Mouse (Mus musculus): ENCODE measurements around the gene Cdh22. TPM values are rescaled to one million over a fixed set of nuclear protein-coding genes. Genes with fewer than 3 reads are reported as not detected.

Cdh22 gene
- total RNA-seq, 2 experiments from 2014 or later: 0.26 to 0.27 TPM

DNA sequence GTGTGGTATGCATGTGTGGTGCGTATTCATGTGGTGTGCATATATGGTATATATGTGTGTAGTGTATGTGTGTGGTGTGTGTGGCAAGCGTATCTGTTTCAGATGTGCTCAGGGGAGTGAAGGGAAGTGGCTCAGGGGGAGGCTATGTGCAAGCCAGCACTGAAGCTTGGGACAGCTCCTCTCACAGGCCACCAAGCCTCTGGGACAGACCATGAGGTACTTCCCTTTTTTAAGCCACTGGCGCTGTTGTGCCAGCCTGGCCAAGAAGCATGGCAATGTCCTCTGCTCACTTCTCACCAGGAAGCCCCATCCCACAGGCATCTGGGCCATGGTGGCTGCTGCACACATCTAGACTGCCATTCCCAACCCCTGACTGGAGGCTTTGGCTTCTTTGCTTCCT is 131.7 kb downstream of the Cdh22 start:
- intact Hi-C loops (cut with DNase I): no loop called here

DNA sequence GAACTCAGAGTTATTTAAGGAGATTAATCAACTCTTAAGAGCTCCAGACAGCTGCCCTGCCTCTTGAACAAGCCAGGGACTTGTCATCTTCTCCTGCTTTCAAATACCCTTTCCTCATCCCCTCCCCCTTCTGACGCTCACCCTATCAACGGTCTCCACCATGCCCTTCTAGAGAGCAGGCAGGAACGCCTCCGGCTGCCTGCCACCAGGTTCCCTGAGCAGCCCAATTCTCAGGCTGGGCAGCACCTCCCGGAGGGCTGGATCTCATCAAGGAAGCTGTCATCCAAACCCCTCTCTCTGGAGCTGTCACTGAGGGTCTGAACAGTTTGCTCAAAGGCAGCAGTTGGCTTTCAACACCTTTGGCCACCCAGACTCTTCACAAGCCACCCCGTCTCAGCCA is 133.9 kb downstream of the Cdh22 start:
- intact Hi-C loops (cut with DNase I): no loop called here
- no peak for DNase-seq

More for the DNA sequence above, 131.7 kb downstream of the Cdh22 start:
- no peak for DNase-seq

DNA sequence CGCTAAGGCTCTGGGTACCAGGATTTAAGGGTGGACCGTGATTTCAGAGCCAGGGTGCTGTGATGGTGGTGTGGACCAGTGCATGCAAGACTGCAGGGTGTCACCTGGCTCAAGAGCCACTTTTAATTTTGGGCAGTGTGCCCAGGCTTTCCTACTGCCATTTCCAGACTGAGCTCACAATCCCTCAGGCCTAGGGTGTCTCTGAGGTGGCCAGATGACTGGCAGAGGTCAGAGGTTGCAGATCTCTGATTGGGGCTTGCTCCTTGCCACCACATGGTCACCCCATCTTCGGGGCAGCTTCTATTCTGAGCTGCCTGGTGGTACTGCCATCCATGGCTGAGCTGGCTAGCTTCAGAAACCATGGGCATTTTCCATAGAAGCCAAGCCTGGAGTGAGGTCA is 135.8 kb downstream of the Cdh22 start:
- intact Hi-C loops (cut with DNase I): no loop called here
- DNase-seq: peak; percentile 26 to 44

DNA sequence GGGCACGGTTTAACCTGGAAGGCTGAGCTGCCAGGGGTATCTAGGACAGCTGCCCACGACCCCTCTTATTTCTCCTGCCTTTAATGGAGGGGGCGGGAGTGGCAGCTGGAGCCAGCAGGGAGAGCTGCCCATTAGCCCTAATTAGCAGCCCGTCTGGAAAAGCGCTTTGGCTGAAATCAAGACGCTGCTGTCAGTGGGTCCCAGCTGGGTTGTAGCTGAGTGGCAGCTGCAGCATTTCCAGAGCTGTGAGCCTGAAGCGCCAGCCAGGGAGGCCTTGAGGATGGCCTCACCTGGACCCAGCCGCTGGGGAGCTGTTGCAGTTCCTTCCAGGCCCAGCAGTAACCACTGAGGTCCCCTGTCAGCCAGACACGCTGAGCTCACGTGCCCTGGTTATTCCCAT is 138.3 kb downstream of the Cdh22 start:
- intact Hi-C loops (cut with DNase I): no loop called here
- no peak for DNase-seq

DNA sequence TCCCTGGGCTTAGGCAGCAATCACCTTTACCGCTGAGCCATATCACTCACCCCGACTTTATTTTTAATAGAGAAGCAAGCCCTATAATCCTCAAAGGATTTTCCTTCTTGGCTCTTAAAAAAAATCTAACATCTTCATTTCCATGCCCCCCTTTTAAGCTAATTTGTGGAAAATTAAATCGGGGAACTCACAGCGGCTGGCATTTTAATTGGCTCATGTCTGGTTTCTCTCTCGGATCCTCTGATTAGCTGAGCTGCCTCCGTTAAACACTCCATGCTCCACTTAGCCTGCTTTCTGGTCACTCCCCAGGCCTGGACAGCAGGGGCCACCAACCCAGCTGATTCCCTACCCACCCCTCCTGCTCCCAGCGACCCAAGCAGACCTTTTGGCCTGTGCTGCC is 142.3 kb downstream of the Cdh22 start:
- no peak for DNase-seq
- intact Hi-C loops (cut with DNase I): no loop called here

DNA sequence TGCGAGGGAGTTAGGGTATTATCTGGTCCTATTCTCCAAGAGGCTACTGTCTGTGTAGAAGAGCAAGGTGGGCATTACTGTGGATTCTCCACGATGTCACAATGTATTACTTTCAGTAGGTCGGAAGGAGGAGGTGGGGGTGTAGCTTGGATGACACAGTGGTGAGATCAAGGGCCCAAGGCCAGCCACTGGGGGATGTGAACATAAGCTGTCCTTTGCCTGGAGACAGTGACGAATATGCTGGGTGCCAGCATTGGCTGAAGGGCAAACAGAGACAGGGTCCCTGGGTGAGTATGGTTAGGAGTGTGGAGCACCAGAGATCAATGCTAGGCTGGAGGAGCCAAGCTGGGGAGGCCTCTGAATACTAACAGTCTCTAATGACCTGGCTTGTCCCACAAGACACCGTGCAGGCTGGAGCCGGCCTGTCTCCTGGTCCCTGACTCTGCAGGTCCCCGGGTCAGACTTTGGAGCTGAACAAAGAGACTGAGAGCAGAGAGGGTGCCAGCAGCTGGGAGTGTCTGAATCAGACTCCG is 143.2 kb downstream of the Cdh22 start:
- DNase-seq: no peak
- intact Hi-C loops (cut with DNase I): no loop called here

DNA sequence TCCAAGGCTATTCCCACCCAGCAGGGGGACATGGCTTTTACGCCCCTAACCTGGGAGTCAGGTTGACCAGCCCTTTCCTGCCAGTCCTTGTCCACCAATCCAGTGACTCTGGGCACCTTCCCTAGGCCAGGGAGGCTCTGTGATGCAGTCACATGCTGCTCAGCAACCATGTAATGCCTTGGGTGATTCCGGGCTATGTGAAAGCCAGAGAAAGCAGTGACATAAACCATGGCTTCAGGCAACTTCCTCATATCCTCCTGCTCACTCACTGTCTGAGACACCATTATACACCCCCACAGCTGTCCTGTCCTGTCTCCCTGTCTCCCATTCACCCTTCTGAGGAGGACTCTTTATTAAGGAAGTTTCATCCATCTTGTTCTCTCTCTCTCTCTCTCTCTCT is 144.0 kb downstream of the Cdh22 start, which contains the start of gene 1700025C18Rik:
TSS of gene 1700025C18Rik (minus strand) at position 101 of the 400 bp plus-strand sequence.
- DNase-seq: no peak
- intact Hi-C loops (cut with DNase I): no loop called here

DNA sequence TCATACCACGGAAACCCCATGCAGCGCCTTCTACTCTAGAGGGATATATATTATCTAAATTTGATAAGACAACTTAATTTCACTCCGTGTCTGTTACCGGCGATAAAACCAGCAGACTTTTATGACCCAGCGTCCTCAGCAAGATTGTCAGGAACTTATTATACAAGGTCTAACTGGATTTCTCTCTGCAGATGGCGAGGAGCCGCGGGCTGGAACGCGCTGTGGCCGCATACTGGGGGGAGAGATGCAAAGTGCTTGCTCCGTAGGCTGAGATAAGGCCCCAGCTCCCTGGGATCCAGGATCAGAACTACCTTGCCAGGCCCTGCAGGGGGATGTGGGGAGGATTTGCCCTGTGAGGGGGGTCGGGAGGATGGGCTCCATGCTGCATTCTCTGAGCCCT is 145.2 kb downstream of the Cdh22 start:
- intact Hi-C loops (cut with DNase I): no loop called here
- DNase-seq: no peak

DNA sequence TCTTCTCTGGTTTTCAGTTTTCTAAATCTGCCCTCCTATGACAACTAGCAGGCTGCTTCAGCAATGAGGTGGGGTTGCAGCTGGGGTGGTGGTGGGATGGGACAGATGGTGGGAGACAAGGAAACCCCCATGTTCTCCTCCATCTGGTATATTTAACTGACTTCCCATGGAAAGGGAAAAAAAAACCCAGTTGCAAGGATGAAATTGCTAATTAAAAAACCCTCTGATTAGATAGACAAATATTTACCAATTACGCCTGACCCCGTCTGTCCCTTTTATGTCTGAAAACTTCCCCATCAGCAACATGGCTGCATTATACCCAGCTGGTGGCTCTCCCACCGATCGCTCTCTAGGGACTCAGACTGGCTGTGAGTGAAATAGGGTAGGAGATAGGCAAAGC is 148.0 kb downstream of the Cdh22 start:
- no peak for DNase-seq
- intact Hi-C loops (cut with DNase I): no loop called here

DNA sequence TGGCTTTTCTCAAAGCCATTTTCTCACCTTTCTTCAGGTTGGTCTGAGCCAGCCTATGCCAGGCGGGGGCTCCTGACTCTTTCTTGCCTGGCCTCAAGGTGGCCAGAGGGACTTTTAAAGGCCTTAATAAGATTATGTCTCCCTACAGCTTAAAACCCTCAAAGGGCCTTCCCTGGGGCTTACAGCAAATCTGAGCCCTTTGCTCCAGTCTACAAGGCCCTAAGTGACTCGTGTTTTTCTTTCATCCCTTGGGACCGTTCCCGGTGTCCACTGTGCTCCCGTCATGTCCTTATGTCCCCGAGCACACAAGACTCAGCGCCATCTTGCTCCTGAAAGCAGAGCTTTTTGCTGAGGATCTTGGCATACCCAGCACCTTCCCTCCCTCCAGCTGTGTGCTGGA is 153.4 kb downstream of the Cdh22 start:
- intact Hi-C loops (cut with DNase I): no loop called here
- DNase-seq: no peak

DNA sequence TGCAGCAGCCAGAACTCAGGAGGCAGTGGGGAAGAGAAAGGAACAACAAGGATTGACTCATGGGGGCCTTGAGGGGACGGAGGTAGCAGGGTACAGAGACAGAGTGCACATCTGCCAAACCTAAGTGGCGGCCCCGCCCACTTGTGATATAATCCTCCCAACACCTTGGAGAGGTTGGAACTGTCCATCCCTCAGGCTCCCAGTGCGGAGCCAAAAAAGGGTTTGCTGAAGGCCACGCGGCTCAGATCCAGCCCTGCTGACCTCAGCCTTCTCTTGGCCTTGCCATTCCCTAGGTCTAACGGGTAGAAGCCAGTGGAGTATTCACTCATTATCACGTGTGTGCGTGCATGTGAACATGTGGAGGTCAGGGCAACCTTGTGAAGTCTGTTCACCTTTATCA is 154.0 kb downstream of the Cdh22 start:
- intact Hi-C loops (cut with DNase I): no loop called here

DNA sequence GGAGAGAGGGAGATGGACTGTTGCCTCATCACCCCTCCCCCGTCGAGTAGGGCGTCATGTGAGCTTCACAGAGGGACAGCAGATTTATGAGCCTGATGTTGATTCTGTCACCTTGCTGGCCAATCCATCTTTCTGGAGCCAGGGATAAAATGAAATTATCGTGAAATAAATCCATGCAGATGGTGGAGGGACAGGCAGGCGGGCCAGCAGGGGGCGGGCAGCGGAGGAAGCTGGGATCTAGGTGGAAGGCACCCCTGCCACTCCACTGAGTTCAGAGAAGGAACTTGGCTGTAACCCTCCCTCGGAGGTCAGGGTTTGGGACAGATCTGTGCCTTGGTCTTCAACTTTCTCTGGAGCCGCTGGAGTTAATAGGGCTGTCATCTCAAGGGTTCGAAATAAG is 156.0 kb downstream of the Cdh22 start:
- intact Hi-C loops (cut with DNase I): loop anchor here (5.0 kb wide), 1 partner anchor 154 kb away; the partner anchor contains the start of gene Cdh22
- no peak for DNase-seq

More for the DNA sequence above, 154.0 kb downstream of the Cdh22 start:
- DNase-seq: no peak

DNA sequence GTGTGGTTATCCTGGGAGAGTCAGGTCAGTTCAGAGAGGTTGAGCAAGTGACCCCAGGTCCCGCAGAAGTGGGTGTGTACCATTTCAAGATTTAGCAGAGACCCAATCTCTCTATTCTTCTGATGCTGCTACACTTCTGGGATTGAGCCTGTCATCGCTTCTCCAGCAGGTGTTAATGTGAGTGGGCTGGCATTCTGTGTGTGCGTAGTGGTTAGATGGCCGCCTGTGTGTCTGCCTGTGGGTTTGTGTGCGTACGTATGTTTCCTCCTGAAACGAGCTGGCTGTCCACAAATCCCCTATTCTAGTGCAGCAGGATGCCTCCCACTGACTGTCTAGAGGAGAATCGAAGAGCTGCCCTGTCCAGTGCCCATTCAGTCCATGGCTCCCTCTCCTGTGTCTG is 156.6 kb downstream of the Cdh22 start:
- intact Hi-C loops (cut with DNase I): loop anchor here (5.0 kb wide), 1 partner anchor 154 kb away; the partner anchor contains the start of gene Cdh22
- DNase-seq: no peak

DNA sequence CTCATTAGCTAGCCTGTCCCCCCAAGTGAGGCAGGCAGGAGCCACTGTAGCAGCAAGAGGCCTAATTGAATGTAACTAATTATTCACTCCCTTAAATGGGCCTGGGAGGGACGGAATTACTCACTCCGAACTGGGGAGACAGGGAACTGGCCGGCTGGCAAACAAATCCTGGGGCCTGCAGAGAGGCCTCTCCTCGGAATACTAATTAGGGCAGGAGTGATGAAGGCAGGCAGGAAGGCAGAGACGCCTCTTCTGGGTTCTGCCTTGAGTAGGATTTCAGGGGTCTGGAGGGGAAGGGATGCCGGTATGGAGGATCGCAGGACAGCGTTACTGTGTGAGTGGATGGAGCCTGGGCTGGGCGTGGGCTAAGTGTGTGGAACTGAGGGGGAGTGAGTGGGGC is 157.6 kb downstream of the Cdh22 start:
- intact Hi-C loops (cut with DNase I): loop anchor here (5.0 kb wide), 1 partner anchor 155 kb away; the partner anchor contains the start of gene Cdh22
- DNase-seq: no peak

DNA sequence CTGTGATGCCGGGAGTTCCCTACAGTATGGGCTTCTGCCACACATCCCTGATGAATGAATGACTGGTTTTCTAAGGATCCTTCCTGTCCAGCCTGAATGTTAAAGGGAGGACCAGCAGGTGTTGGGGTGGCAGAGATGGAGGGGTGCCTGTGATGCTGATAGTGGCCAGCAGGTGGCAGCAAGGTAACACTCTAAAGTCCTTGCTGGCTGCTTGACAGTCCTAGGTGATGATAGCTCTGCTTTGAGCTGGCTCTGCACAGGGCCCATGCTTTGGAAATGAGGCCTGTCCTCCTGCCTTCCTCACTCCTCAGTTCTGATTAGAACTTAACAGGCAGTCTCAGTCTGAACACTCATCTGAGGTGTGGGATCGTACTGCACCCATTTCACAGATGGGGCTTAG is 159.7 kb downstream of the Cdh22 start:
- intact Hi-C loops (cut with DNase I): loop anchor here (1.0 to 5.0 kb wide), 5 partner anchors 37 to 286 kb away; partner anchors contain the start of gene Cdh22
- DNase-seq: peak; percentile 84 to 85

DNA sequence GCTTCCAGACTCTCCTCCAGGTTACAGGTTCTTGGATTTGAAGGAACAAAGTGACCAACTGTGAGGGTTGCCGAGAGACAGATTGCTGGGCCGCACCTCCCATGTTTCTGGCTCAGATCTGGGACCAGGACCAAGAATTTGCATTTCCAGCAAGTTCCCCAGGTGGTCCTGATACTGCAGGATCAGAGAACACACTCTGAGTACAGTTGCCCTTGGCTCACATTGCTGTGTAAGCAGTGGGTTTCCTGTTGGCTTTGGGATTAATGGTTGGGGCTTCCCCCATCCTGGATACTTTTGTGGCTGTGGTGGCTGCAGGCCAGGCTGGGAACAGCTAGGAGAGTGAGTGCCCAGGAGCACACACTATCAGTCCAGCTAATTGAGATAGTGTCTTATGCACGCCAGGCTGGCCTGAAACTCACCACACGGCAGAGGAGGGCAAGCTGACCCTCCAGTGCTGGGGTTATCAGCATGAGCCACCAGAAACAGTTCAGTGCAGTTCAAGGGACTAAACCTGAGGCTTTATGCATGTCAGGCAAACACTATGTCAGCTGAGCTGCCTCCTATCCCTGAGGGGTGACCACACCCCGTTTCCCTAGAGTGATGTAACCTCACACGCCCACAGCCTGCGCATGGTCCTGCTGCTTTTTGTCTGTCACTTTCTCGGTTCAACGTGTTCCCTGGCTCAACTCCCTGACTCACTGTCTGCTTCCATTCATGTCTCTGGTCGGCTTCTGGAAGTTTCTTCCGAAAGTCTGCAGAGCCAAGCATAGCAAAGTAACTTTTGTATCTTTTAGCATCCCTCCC is 160.4 kb downstream of the Cdh22 start:
- DNase-seq: peak; percentile 67 to 75
- intact Hi-C loops (cut with DNase I): loop anchor here (2.0 kb wide), 2 partner anchors 263 to 287 kb away; no protein-coding TSS in a partner anchor

DNA sequence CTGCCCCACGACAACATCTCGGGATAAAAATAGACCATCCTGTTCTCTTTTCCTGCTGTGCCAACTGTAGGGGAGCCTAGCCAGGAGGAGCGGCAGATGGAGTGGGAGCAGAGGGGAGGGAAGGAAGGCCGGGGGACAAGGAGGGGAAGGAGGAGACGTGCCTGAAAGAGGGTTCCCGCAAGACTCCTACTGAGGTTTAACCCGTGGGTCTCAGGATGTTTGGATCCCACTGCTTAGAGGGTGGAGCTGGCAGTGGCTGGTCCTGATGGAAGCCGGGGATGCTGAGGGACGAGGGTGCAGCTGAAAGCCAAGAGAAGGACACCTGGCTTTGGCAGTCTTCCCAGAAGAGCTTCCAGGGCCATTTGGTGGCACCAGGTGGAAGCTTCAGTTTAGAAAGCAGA is 161.3 kb downstream of the Cdh22 start:
- peak; percentile 20 to 21 for DNase-seq
- intact Hi-C loops (cut with DNase I): no loop called here

DNA sequence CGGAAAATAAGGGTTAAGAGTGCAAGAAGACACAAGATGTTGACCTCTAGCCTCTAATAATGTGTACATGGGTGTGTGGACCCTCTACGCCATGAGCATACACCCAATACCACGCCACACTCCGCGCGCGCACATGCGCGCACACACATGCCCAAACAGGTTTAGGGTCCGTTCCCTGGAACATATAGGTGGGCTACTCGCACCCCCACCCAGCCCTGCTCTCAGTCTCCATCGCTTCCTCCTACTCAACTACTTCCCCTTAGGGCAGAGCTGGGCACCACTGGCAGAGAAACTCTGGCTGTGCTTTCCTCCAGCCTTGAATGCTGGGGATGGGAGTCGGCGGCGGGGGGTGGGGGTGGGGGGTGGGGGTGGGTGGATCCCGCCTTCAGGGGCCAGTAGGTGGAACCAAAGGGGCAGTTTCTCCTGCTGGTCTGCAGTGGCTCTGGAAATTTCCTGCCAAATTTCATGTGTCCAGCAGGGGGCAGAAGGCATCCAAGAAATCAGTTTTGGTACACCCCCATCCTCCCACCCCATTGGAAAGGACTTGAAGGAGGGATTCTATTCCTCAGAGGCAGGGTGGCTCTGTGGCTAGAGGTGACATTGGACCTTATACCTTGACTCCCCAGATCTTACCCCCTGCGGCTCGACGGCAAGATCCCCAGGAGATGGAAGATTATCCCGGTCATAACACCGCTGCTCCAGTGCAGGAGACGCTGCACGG is 164.4 kb downstream of the Cdh22 start:
- intact Hi-C loops (cut with DNase I): no loop called here
- DNase-seq: peak; percentile 62 to 81

DNA sequence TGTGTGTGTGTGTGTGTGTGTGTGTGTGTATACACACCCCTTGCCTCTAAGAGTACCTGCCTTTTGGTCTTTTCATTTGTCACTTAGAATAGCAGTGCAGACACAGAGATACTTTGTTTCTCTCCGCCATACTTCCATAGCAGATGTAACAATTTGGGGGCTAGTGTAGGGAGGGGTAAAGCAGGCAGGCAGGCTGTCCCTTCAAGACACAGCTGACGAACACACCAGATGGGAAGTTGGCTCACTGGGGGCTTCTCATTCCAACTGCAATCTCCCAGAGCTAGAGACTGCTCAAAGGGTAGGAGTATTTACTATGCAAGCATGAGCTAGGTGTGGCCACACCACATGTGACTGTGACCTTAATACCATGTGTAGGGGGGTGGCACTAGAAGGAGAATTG is 165.8 kb downstream of the Cdh22 start:
- intact Hi-C loops (cut with DNase I): no loop called here
- DNase-seq: no peak

DNA sequence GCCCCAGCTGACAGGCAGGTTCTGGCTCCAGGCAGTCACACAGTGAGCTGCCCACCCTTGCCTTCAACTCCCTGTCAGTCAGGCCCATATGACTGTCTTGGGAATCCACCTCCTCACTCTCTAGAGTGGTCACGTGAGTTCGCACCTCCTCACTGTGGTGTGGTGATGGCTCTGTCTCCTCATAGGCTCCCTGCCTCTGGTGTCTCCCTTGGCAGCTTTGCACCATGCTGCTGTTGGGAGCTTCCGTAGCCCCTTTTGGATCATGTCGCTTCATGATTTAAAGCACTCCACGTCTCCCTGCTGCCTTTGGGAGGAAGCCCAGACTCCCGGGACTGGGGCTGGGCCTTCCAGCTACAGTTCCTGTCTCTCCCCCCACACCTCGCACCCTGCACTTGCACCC is 170.2 kb downstream of the Cdh22 start:
- intact Hi-C loops (cut with DNase I): no loop called here
- no peak for DNase-seq

DNA sequence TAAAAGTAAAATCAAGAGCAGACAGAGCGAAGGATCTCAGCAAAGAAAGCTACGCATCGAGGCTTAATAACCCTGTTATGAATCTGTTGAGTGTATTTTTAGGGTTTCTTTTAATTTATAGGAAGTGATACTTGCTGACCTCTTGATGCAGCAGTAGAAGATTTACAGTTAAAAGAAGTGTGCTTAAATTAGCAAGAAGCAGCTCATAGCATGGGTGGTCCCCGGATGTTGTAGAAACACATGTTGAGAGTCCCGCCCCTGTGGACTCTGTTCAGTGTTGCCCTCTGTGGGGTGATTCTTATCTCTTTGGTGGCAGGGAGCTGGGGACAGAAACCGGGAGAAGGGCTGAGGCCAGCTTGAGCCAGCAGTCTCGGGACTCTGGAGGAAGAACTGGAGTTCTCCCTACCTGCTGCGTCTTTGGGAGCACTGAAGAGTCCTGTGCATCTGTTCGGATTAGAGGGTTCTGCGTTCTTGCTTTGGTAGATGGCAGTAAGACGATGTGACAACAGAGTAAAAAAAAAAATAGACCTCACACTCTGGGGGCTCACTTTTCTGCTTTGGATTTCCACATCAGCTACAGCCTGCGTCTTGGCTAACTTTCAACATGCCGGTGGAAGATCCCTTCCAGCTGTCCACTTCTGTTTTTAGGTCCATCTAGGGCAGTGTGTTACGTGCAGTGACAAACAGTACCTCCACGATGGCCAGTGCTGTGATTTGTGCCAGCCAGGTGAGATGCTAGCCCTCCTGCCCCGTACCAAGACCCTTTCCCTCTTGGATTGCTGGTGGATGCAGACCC is 172.8 kb downstream of the Cdh22 start:
- intact Hi-C loops (cut with DNase I): no loop called here
- peak; percentile 36 to 39 for DNase-seq
